ENCODE assay signal across 18 mouse cellular contexts in genomic region chr17:80557461-80557860, GRCm38 (mm10). TPM values are rescaled to one million over a fixed set of nuclear protein-coding genes. Genes with fewer than 3 reads are reported as not detected.
DNase-seq lines count a peak whose midpoint lies in the region; ATAC-seq and TF ChIP-seq lines count a peak whose summit lies in the region.
"Had no signal": no experiment of that assay in that cellular context is flagged by ENCODE, and none has a peak within 500 bp of the region (broad histone marks: within the 10 kb centered on the region; RNA-seq: fewer than 3 reads in every experiment).

No protein-coding gene starts in this region.

- no peaks in the 10 kb centered on the region for H3K36me3 ChIP-seq in kidney, adult 2 months (ENCODE audit: control insufficient read depth, insufficient read depth, low read length)
- H3K36me3 ChIP-seq in midbrain, embryonic 11.5 days (ENCODE audit: control insufficient read depth, insufficient read depth, low read length) = no peaks in the 10 kb centered on the region
- no peaks in the 10 kb centered on the region for H3K36me3 ChIP-seq in midbrain, embryonic 15.5 days (replicated peaks)
- no peaks in the 10 kb centered on the region for H3K36me3 ChIP-seq in stomach, postnatal 0 days (ENCODE audit: control insufficient read depth, insufficient read depth, low read length)
- H3K36me3 ChIP-seq: heart, embryonic 13.5 days had no signal

- peak; percentile 24; the same call in 1 of the 2 replicates for TF ChIP-seq CTCF in kidney, adult 2 months (conservative IDR thresholded peaks at IDR 0.05; ENCODE audit: insufficient read depth, insufficient read length, low read depth, low read length)
- TF ChIP-seq CTCF in stomach, postnatal 0 days (IDR thresholded peaks at IDR 0.05; ENCODE audit: low read depth) = peak; percentile 30; the same call in 1 of the 2 replicates

- 96% methylated on average over 5 of the region's 5 CpGs for WGBS in kidney, adult 2 months
- WGBS in midbrain, embryonic 11.5 days = 96% methylated on average over 5 of the region's 5 CpGs
- 96% methylated on average over 5 of the region's 5 CpGs for WGBS in midbrain, embryonic 15.5 days
- WGBS in stomach, postnatal 0 days = 94% methylated on average over 5 of the region's 5 CpGs

- no peaks in the 10 kb centered on the region for H3K9me3 ChIP-seq in midbrain, embryonic 11.5 days (ENCODE audit: control insufficient read depth, low read length)
- no peaks in the 10 kb centered on the region for H3K9me3 ChIP-seq in midbrain, embryonic 15.5 days
- H3K9me3 ChIP-seq in stomach, postnatal 0 days (ENCODE audit: control insufficient read depth, low read length) = no peaks in the 10 kb centered on the region
- H3K9me3 ChIP-seq: forebrain, embryonic 13.5 days; heart, embryonic 13.5 days had no signal

- no peak overlapping the region for H3K27ac ChIP-seq in kidney, adult 2 months (ENCODE audit: insufficient read depth, low read depth, low read length)
- no peak overlapping the region for H3K27ac ChIP-seq in midbrain, embryonic 11.5 days (ENCODE audit: low read depth, low read length)
- no peak overlapping the region for H3K27ac ChIP-seq in midbrain, embryonic 15.5 days
- H3K27ac ChIP-seq in stomach, postnatal 0 days (replicated peaks) = no peak overlapping the region
- H3K27ac ChIP-seq: forebrain, embryonic 13.5 days; heart, embryonic 13.5 days had no signal

- TF ChIP-seq EP300 in stomach, postnatal 0 days (optimal IDR thresholded peaks at IDR 0.05) = no peak

- ATAC-seq in midbrain, embryonic 11.5 days (ENCODE audit: low FRiP score) = no peak
- no peak for ATAC-seq in midbrain, embryonic 15.5 days (replicated peaks)
- ATAC-seq in stomach, postnatal 0 days (ENCODE audit: low FRiP score, low TSS enrichment) = no peak
- no peak for ATAC-seq in erythroblast, adult 5-6 weeks (replicated peaks; ENCODE audit: low FRiP score, poor library complexity, severe bottlenecking)
- ATAC-seq: forebrain, embryonic 13.5 days had no signal

- no peaks in the 10 kb centered on the region for H3K27me3 ChIP-seq in kidney, adult 2 months (replicated peaks; ENCODE audit: control insufficient read depth, insufficient read depth, low read length)
- no peaks in the 10 kb centered on the region for H3K27me3 ChIP-seq in midbrain, embryonic 11.5 days (ENCODE audit: control insufficient read depth, insufficient read depth, low read length)
- no peaks in the 10 kb centered on the region for H3K27me3 ChIP-seq in midbrain, embryonic 15.5 days (replicated peaks)
- no peaks in the 10 kb centered on the region for H3K27me3 ChIP-seq in stomach, postnatal 0 days (ENCODE audit: control insufficient read depth, insufficient read depth, low read length)
- H3K27me3 ChIP-seq: forebrain, embryonic 13.5 days; heart, embryonic 13.5 days had no signal

- no peak overlapping the region for H3K9ac ChIP-seq in midbrain, embryonic 11.5 days (ENCODE audit: low read length)
- no peak overlapping the region for H3K9ac ChIP-seq in midbrain, embryonic 15.5 days
- no peak overlapping the region for H3K9ac ChIP-seq in stomach, postnatal 0 days (ENCODE audit: low read length)
- H3K9ac ChIP-seq: forebrain, embryonic 13.5 days; heart, embryonic 13.5 days had no signal

- no peak overlapping the region for H3K4me2 ChIP-seq in midbrain, embryonic 11.5 days
- H3K4me2 ChIP-seq in midbrain, embryonic 15.5 days = no peak overlapping the region
- H3K4me2 ChIP-seq in stomach, postnatal 0 days (replicated peaks; ENCODE audit: low read depth) = no peak overlapping the region
- H3K4me2 ChIP-seq: forebrain, embryonic 13.5 days; heart, embryonic 13.5 days had no signal

- no peak for TF ChIP-seq POLR2A in kidney, adult 2 months (IDR thresholded peaks at IDR 0.05; ENCODE audit: low read depth, low read length)

- peaks cover 5% of the 10 kb centered on the region; the same call in 1 of the 2 replicates for H3K4me1 ChIP-seq in kidney, adult 2 months (ENCODE audit: control insufficient read depth, insufficient read depth, low read length)
- H3K4me1 ChIP-seq in midbrain, embryonic 11.5 days (ENCODE audit: control insufficient read depth, insufficient read depth, low read length) = no peaks in the 10 kb centered on the region
- H3K4me1 ChIP-seq in midbrain, embryonic 15.5 days = peaks cover 14% of the 10 kb centered on the region
- no peaks in the 10 kb centered on the region for H3K4me1 ChIP-seq in stomach, postnatal 0 days (replicated peaks; ENCODE audit: control insufficient read depth, insufficient read depth)

- DNase-seq in kidney, adult 2 months = no peak
- DNase-seq in kidney, postnatal 10 days = no peak
- peak; percentile 31 for DNase-seq in midbrain, embryonic 11.5 days (ENCODE audit: low spot score, missing footprints)
- peak; percentile 50 for DNase-seq in R1 (ENCODE audit: low read depth, low spot score)
- DNase-seq in stomach, postnatal 0 days (ENCODE audit: low spot score) = no peak
- DNase-seq: cerebellum, adult 9-11 months; embryo, embryonic 11 days; gastrocnemius, postnatal 25 days; heart, postnatal 4 days; lung, adult 2 months; midbrain, embryonic 14.5 days; retina, postnatal 1 day; right cerebral cortex, postnatal 4 days; thymus, adult 18-20 months had no signal

- no peak overlapping the region for H3K4me3 ChIP-seq in kidney, adult 2 months (ENCODE audit: insufficient read depth, low read depth, low read length)
- no peak overlapping the region for H3K4me3 ChIP-seq in midbrain, embryonic 11.5 days (ENCODE audit: low read depth, low read length)
- no peak overlapping the region for H3K4me3 ChIP-seq in midbrain, embryonic 15.5 days
- H3K4me3 ChIP-seq in stomach, postnatal 0 days (ENCODE audit: low read depth, low read length) = no peak overlapping the region
- H3K4me3 ChIP-seq: forebrain, embryonic 13.5 days; heart, embryonic 13.5 days had no signal

RNA-seq across cellular contexts. Expression of gene Cdkl4, which starts 20.2 kb away (rescaled TPM):
- 0.19 and 0.34 TPM in 2 replicates for polyA plus RNA-seq in kidney, adult 2 months (2012; rRNA removed)
- polyA plus RNA-seq in midbrain, embryonic 11.5 days (2014; fragmentation: Nextera tagmentation; extraction: Ambion mirVana) = 1.4 and 2.0 TPM in 2 replicates
- polyA plus RNA-seq in midbrain, embryonic 15.5 days (2015; fragmentation: Nextera tagmentation; extraction: Ambion mirVana) = 5.1 and 5.5 TPM in 2 replicates
- 0.05 and 0.08 TPM in 2 replicates for polyA plus RNA-seq in stomach, postnatal 0 days (2015; fragmentation: Nextera tagmentation; extraction: Ambion mirVana)
- total RNA-seq in erythroblast, adult 5-6 weeks (2015; ENCODE audit: low replicate concordance) = not detected in 2 replicates
- total RNA-seq in erythroblast, adult 5-6 weeks (2017; ENCODE audit: low replicate concordance) = 0.42 and 1.0 TPM in 2 replicates
- total RNA-seq: gastrocnemius, postnatal 25 days had no signal
- polyA plus RNA-seq: heart, embryonic 13.5 days had no signal

Comparison
In these comparisons a context has a peak if more than half of its experiments do, and no peak if none do; other contexts are left out.
1. DNase-seq: peak in midbrain, embryonic 11.5 days (single experiment) and R1 (single experiment); none in kidney, adult 2 months (single experiment), kidney, postnatal 10 days (single experiment) and stomach, postnatal 0 days (single experiment).